Mouse (Mus musculus) kidney, adult 18-20 months (tissue): ENCODE data around the gene Ctdsp1.

ENCODE experiments used
- DNase-seq: peaks from one replicate; pipeline ENCODE4 v3.0.0; 2021

Ctdsp1 gene

GRCm38 (mm10) chr1:74379058-74379504 lies 12.2 kb upstream of the Ctdsp1 start:
- no peak for DNase-seq

DNA sequence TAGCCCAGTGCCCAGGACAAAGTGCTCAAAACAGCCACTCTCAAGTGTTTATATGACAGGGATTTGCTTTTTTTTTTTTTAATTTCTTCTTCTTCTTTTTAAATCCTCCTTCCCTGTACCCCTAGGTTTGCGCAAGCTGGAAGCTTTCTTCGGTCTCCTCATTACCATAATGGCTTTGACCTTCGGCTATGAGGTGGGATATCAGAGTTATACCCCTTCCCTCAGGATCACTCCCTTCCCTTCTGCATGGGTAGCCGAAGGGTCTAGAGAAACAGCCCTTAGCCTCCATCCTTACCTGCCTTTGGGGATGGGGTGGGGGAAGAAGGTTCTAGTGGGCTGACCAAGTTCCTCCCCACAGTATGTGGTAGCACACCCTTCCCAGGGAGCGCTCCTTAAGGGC lies 10.8 kb upstream of the Ctdsp1 start:
- no peak for DNase-seq

DNA sequence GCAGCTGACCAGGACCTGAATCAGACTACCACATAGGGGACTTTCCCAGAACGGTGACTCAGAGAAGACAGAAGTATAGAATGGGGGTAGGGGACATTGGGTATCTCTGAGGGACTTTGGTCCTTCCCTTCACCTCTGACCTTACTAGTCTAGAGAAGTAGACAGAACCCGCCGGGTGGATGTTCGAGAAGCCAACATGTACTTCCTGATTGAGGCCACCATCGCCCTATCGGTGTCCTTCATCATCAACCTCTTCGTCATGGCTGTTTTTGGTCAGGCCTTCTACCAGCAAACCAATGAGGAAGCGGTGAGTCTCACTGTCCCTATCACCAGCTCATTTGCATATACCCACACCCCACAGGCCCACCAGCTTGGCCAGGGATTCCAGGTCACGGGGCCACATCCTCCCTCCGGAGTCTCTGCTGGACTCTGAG lies 9.7 kb upstream of the Ctdsp1 start:
- DNase-seq = no peak

DNA sequence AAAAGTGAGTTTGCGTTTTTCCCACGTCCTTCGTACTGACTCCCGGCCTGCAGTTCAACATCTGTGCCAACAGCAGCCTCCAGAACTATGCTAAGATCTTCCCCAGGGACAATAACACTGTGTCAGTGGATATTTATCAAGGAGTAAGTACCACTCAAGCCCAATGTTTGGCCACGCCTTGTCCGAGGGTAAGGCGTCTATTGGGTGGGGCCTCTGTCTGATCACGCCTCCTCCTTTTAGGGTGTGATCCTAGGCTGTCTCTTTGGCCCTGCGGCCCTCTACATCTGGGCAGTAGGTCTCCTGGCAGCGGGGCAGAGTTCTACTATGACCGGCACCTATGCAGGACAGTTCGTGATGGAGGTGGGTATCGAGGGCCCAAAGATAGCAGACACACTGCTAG lies 7.9 kb upstream of the Ctdsp1 start:
- DNase-seq = no peak

DNA sequence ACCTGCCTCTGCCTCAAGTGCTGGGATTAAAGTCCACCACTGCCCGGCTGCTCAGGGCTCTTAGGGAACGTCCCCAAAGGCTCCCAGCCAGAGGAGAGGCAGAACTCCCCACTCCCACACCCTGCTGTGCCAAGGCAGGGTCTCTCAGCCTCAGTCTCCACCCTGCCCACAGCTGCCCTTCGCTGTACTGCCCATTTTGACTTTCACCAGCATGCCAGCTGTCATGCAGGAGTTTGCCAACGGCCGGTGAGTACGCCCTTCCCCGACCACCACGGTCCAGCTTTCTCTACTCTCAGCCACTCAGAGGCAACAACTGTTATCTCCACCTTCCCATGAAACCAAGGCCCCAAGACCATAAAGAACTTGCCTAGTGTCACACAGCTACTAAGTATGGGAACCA lies 6.8 kb upstream of the Ctdsp1 start:
- DNase-seq = no peak

- no peak for DNase-seq
These were observed 6.2 kb upstream of the Ctdsp1 start for GRCm38 (mm10) chr1:74385064-74385463.

DNA sequence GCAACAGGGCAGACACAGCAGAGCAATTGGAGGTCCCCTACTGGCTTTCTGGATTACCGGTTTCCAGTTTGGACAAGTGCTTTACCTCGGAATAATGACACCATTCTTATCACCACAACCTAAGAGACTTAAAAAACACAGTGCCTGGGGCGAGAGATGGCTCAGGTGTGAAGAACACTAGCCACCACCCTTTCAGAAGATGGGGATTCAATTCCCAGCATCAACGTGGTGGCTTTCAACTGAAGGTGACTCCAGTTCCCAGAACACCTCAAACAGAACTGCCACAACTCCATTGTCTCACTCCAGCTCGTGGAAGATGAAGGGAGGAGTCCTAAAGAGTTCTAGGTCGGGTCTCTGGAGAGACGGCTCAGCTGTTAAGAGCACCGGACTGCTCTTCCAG lies 5.8 kb upstream of the Ctdsp1 start:
- DNase-seq = no peak

DNA sequence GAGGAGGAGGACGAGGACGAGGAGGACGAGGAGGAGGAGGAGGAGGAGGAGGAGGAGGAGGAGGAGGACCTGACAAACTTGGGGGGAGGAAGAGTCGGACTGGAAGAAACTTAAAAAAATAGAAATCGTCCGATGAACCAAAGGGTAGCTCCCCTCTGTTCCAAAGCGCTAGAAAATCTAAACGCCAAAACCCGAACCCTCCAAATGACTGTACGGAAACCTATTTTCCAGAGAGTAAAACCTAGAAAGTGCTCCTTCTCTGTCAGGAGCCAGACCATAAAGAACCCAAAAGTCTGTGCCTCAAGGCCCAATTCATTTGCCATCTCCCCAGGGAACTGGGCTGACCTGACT lies 5.0 kb upstream of the Ctdsp1 start:
- no peak for DNase-seq

GRCm38 (mm10) chr1:74386714-74387385 lies 4.5 kb upstream of the Ctdsp1 start:
- DNase-seq = peak; percentile 99

GRCm38 (mm10) chr1:74387386-74387988 lies 3.8 kb upstream of the Ctdsp1 start:
- DNase-seq = no peak

DNA sequence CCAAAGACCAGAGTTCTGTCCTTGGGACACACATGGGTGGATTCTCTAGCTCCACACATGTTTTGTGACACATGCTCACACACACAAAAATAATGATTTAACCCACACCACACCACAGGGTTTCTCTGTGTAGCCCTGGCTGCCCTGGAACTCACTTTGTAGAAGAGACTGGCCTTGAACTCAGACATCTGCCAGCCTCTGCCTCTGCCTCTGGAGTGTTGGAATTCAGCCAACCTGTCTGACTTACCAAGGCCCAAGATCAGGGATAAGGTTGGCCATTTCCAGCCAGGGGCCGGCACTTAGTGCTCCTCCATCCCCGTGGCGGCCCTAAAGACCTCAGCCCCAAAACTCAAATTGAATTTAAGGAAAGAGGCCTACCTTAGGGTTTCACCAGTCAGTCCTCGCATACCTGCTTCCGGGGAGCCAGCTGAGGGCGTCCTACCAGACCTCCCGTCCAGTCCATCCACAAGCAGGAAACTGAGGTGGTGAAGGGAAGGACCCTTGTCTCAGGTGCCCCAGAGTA lies 2.9 kb upstream of the Ctdsp1 start:
- DNase-seq = no peak

DNA sequence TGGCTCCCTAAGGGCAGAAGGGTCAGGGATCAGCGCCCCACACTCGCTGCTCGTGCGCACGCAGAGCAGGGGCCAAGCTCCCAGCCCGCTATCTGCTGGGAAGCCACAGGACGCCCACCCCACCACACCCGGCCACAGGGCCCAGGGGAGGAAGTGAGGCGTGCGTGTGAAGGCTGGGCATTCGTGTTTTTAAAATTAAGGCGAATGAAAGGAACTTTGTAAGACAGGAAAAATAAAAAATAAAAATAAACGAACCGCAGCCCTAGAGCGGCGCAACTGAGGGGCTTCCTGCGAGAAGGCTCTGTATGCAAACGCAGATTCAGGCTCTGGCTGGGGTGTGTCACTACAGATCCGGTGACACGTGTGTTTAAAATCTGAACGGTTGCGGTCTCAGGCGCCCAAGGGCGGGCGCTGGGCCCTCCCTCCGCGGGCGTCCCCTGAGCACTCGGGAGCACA lies 1.4 kb upstream of the Ctdsp1 start:
- peak; percentile 37 for DNase-seq

- DNase-seq = peak; percentile 72
These were observed 912 bp upstream of the Ctdsp1 start for GRCm38 (mm10) chr1:74390287-74390906.

- peak; percentile 88 for DNase-seq
These were observed 634 bp downstream of the Ctdsp1 start for GRCm38 (mm10) chr1:74391844-74392441.

DNA sequence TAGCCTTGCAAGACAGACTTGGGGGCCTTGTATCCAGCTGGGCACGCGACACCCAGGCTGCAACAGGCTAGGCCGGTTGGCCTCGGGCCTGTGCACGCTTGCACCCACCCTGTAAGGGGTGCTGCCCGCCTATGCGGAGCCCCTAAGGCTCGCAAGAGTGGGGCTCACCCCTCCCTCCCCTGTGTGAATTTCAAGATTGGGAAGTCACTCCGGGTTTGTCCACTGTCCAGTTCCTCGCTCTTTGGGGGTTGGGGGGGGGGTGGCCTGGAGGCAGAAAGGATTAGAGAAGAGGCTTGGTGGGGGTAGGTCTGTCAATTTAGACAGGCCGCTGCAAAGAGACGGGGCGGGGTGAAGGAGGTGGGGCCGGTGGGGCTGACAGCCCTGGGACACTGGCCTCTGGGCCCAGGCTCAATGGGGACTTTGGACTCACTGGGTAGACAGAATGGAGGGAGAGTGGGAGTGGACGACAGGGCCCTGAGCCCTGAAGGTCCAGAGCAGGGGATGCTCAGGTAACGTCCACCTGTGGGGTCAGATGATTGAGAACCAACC lies 1.2 kb downstream of the Ctdsp1 start:
- DNase-seq = peak; percentile 64

- no peak for DNase-seq
These were observed 1.7 kb downstream of the Ctdsp1 start for GRCm38 (mm10) chr1:74393010-74393409.

GRCm38 (mm10) chr1:74393697-74394096 lies 2.4 kb downstream of the Ctdsp1 start:
- no peak for DNase-seq

- no peak for DNase-seq
These were observed 3.0 kb downstream of the Ctdsp1 start for GRCm38 (mm10) chr1:74394311-74394710.

DNA sequence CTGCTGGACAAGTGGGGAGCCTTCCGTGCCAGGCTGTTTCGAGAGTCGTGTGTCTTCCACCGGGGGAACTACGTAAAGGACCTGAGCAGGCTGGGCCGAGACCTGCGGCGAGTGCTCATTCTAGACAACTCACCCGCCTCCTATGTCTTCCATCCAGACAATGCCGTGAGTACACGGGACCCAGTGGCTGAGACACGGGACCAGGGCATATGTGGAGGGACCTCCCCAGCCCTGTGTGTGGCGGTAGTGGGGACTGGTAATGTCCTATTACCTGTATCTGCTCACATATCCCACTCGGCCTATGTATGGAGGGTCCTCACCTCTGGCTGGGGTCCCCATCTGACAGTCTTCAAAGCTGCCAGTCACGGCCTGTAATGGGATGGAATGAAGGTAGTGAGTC lies 3.5 kb downstream of the Ctdsp1 start:
- no peak for DNase-seq

DNA sequence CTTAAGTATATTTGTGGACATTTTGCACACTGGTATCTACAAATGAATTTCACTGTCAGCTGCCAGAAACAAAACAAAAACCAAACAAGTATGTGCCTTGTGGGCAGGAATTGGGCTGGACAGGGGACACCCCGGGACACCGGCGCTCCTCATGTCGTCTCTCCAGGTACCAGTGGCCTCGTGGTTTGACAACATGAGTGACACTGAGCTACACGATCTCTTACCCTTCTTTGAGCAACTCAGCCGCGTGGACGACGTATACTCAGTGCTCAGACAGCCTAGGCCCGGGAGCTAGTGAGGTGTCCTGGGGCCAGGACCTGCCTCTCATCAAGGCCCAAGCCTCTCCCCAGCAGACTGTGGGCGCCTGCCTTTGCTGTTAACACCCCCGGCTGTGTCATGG lies 4.0 kb downstream of the Ctdsp1 start:
- no peak for DNase-seq

- peak; percentile 73 for DNase-seq
These were observed 5.3 kb downstream of the Ctdsp1 start for GRCm38 (mm10) chr1:74396456-74397222.

GRCm38 (mm10) chr1:74397268-74397918 lies 6.1 kb downstream of the Ctdsp1 start:
- DNase-seq = peak; percentile 99
